Mouse (Mus musculus) frontal cortex, postnatal 10 days (tissue): ENCODE measurements around the gene Npepps.

ENCODE experiments used
- DNase-seq, 2 experiments: peaks; one replicate each; pipeline ENCODE4 v3.0.0; 2022; ENCODE audit warnings: low spot score in 2 of 2, mixed read lengths in 1 of 2

The Npepps gene

DNA sequence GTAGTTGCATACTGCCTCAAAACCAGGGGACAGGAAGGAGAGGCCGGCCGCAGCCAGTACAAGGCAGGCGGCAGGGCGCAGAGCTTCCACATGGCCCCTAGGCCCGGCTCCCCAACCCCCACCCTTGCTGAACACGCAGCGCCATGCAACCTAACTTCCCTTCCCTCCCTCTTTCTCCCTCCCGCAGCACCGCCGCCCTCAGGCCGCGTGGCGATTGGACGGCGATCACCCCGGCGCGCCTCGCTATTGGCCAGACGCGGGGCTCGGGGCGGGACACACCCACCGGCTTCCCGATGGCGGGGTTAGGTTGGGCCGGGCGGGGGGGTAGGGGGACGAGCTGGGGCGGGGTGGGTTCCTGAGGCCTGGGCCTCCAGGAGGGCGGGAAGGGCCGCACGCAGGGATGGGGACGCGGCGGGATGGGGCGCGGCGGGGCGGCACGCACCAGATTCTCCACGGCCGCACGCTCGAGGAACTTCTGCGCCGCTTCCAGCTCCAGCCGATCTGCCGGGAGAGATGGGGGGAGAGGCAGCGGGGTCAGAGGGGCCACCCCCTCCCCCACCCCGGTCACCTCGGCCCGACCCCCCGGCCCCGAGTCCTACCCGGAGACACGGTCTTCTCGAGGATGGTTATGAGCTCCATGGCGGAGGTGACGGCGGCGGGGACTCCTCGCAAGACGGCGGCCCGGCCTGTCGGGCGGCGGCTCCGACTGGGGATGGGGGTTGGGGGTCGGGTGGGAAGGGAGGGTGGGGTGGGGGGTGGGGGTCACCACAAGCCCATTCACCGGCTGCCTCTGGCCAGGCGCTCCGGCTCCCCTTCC is 93.3 kb downstream of the Npepps start:
- peak; percentile 95 to 97 for DNase-seq

DNA sequence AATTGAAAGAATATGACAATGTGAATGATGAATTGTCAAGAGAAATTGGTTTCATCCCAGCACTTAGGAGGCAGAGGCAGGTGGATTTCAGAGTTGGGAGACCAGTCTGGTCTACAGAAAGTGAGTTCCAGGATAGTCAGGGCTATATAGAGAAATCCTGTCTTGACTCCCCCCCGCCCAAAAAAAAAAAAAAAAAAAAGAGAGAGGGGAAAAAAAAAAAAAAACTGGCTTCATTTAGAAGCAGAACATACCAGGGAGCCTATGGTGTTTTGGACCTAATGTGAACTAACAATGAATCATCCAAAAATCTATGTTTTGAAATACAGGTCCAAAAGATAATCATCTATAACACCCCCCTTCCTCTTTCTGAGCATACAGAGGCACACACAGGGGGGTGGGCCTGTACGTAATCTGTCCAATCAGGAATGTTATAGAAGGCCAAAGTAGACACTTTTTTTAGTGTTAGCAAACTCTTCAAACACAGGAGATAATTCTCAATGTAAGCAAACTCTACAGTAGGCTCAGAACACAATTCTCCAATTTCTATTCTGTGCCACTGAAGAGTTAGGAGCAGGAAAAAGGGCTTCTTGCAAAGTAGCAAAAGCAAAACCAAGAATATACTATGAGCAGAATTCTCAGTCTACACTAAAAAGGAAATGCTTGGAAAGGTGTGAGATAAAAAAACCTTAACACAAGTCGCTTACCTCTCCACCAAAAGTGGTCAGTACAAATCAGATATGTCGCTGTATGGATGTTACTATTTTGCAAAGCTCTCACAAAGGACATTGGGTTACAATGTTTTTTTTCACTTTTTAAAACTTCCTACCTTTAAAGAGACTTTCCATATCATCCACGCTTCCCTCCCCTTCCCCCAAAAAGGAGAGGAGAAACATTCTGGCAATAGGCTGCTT is 94.5 kb downstream of the Npepps start:
- DNase-seq = no peak

DNA sequence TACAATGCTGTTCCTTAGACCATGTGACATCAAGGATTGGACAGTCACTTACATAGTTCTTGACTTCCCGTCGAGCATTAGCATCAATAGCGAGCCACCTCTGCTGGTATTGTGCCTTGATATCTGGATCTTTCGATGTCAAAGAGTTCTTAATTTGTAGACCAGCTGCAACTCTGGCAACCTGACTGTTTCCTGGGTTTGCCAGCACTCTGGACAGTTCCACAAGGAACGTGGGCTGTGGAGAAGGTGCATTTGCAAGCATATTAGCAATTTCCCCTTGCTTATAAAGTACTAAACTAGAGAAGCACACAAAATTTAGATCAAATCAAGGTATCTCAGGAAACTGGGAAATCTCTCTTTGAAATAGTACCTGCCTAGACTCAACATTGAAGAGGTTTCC is 95.6 kb downstream of the Npepps start:
- no peak for DNase-seq

DNA sequence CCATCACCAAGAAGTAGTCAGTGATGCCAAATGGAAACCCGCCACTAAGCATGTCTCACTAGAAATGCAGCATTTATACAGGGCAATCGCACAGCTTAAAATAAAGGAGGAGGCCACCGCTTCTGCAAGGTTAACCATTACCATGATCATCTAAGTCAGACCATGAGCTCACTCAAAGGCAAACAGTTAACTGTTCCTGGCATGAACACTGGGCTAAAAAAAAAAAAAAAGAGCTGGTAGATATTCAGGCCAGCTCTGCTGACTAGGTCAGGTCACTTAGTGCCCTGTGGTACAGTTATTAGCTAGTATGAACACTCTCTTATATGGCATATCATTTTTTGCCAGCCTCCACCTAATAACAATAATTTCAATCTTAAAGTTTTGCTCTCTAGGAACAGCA is 98.0 kb downstream of the Npepps start:
- DNase-seq = no peak

DNA sequence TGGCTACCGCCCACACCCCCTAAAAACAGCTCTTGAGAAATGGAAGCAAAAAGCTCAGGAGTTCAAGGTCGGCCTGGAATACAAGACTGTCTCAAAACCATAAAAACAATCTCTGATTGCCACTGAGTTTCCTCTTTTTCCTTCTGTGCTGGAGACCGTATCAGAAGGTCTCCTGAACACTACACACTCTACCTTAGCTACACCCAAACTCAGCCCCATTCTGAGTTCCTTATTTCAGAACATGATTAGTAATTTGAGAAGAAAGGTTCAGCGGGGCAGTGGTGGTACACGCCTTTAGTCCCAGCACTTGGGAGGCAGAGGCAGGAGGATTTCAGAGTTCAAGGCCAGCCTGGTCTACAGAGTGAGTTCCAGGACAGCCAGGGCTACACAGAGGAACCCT is 99.4 kb downstream of the Npepps start:
- no peak for DNase-seq

DNA sequence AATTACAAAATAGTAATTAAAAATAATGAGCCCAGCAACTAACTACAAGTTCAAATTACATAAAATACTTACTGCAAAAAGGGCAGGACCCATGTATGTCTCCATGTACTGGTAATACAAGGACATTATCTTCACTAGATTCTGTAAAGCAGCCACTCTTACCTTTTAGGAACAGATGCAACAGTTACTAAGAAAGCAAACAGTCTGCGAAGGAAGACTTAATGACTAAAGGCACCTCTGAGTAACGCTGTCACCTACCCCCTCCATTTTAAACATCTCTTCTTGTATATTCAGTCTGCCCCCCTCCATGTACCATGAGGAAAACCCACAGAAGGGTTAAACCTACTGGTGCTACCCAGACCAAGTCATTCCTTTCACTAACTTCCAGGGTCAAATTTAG is 102.2 kb downstream of the Npepps start:
- no peak for DNase-seq

DNA sequence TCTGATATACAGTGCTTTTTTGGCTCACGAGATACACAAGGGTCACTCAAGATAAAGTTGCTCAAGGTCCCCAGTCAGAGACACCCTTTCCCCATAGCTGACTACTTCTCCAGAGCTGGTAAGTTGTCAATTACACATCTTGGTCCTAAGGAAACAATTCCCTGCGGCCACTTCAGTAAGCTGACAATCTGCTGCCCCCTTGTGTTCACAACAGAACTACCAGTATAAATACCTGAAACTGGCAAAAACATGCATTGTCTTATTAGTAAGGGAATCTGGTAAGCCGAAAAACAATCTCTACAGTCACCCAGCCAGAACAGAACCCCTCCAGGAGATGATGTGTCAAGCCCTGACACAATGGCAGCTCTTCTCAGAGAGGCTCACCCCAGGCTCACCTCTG is 103.6 kb downstream of the Npepps start:
- no peak for DNase-seq

DNA sequence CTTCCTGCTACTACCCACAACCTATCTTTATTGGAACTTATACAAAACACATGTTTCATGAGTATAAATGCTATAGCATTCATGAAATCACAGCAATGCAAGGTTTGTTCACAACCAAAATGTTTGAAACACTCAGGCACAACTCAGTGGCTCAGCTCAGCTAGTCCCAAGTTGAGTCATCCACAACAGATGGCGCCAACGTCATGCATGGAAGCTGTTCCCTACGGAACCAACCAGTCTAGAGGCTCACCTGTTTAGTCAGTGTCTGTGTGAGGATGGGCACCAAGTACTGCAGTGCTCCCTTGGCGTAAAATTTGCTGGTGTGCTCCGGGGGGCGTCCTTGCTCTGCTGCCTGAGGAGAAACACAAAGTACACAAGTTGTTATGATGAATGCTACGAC is 104.9 kb downstream of the Npepps start:
- DNase-seq = no peak

DNA sequence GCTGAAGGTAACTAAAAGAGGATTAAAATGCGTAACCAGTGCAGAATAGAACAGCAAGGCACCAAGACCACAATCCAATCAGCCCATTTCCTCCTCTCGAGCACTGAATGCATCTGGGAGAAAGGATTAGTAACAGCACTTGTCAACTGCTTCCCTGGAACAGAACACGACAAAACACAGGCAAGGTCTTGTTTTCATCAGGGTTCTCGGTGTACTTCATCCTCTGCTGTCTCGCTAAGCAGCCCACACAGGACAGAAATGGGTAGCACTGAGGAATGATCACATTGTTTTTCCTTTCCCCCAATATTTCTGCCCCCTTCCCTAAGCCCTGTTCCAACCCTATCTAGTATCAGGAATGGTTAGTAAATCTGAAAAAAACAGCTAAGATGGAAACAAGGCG is 120.1 kb downstream of the Npepps start:
- DNase-seq = no peak

DNA sequence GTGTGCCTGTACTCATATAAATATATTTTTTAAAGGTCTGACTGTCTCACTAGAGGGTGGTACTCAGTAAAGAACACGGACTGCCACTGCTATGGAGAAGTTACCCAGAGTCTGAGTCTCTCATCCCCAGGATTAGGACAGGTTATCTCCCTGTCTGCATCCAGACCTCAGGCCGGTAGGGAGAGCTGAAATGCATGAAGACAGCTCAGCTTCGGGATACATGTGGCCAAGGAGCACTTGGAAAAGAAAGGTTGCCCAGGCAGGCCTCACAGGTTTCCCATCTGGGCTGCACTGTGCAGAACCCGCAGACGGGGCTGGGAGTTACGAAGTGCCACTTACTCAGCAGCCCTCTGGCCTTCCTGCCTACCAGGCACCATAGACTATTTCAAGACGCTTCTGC is 123.4 kb downstream of the Npepps start:
- no peak for DNase-seq
